Mouse (Mus musculus) layer of hippocampus, adult 8-10 months (tissue): Measurements from ENCODE around the gene Sval2. TPM values are rescaled to one million over a fixed set of nuclear protein-coding genes. Genes with fewer than 3 reads are reported as not detected.

Experiments
- DNase-seq, 2 experiments: peaks; one replicate each; pipeline ENCODE4 v3.0.0; 2022; ENCODE audit warnings: low spot score in 2 of 2
- total RNA-seq, 4 experiments: library from RNA; stranded (reverse); gene quantifications; 2 replicates each; pipeline ENCODE4 v1.2.4; 2022

Sval2 gene
- total RNA-seq: not detected

GRCm38 (mm10) chr6:41852689-41853088 is at the start of gene Sval2:
Gene Sval2 (plus strand): TSS chr6:41852989.
- no peak for DNase-seq

- DNase-seq: no peak
These were observed 28.7 kb upstream of the Sval2 start for GRCm38 (mm10) chr6:41824086-41824485.

- no peak for DNase-seq
These were observed 23.3 kb upstream of the Sval2 start for GRCm38 (mm10) chr6:41829516-41829915.

GRCm38 (mm10) chr6:41847235-41847634 is 5.6 kb upstream of the Sval2 start, which contains the start of gene Pip:
Gene Pip (plus strand): TSS chr6:41847535.
- DNase-seq: no peak

GRCm38 (mm10) chr6:41864038-41864437 is 11.2 kb downstream of the Sval2 start:
- no peak for DNase-seq

GRCm38 (mm10) chr6:41911625-41912024 is 58.8 kb downstream of the Sval2 start:
- no peak for DNase-seq

Other genes with a start within 250 kb of the Sval2 start
- 10 to 100 TPM; 75.3 to 83.9 (median 78.7) TPM for gene Ephb6, start 247.5 kb upstream of the Sval2 start, total RNA-seq
- 1 to 10 TPM; 1.4 to 2.7 (median 1.9) TPM for gene Trpv6, start 216.6 kb upstream of the Sval2 start, total RNA-seq
- not detected for gene Trpv5, start 172.2 kb upstream of the Sval2 start, total RNA-seq
- not detected for gene Llcfc1, start 168.6 kb upstream of the Sval2 start, total RNA-seq
- gene Kel, start 148.7 kb upstream of the Sval2 start, total RNA-seq: not detected
- gene Olfr459, start 77.8 kb upstream of the Sval2 start, total RNA-seq: not detected
- not detected for gene Pip, start 5.5 kb upstream of the Sval2 start, total RNA-seq
- gene Sval1, start 98.6 kb downstream of the Sval2 start, total RNA-seq: not detected
- gene Sval3, start 115.2 kb downstream of the Sval2 start, total RNA-seq: not detected
- not detected for gene Sva, start 185.4 kb downstream of the Sval2 start, total RNA-seq